Mouse (Mus musculus): ENCODE measurements at regions not wholly inside any gene's neighbourhood (a gene's known extent, or its start where the extent isn't known, plus 50 kb on each side); places are given as distances from the start of the nearest gene placed in this dataset.

DNA sequence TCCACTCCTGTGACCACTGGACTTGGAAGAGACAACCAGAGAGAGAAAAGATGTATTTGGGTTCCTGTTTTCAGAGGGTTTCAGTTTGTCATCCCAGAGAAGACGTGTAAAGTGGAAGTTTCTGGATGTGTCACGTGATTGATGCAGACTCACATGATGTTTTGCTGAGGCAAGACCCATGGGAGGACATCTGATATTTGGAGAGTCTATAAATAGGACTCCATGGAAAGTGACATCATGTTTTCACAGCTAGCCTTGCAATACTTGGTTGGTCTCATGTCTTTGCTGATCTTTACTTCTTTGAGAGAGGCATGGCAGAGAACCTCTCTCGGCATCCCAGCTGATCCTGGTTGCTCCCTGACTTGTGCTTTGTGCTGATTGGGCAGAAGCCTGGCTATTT is 493.8 kb downstream of the Etnk1 start:
- Histone ChIP-seq H3K27me3 (ENCODE audit: control insufficient read depth, insufficient read depth, low read length) (no peaks in the 10 kb centered on the region), H3K4me3 (ENCODE audit: low read depth, low read length) (no peak overlapping the region), H3K36me3 (replicated peaks; ENCODE audit: control insufficient read depth, insufficient read depth, low read depth, low read length) (no peaks in the 10 kb centered on the region), H3K27ac (replicated peaks; ENCODE audit: low read depth, low read length) (no peak overlapping the region), H3K4me2 (ENCODE audit: low read depth, low read length) (no peak overlapping the region), H3K4me1 (ENCODE audit: control insufficient read depth, insufficient read depth, low read length) (no peaks in the 10 kb centered on the region), H3K9me3 (replicated peaks; ENCODE audit: control insufficient read depth, low read length) (no peaks in the 10 kb centered on the region), H3K9ac (replicated peaks; ENCODE audit: low read length) (no peak overlapping the region)
- no peak for ATAC-seq (replicated peaks; ENCODE audit: insufficient number of reproducible peaks, low FRiP score, low TSS enrichment, low read depth)
- no peak for DNase-seq (ENCODE audit: low spot score)
- 78% methylated on average over 3 of the region's 3 CpGs for WGBS

DNA sequence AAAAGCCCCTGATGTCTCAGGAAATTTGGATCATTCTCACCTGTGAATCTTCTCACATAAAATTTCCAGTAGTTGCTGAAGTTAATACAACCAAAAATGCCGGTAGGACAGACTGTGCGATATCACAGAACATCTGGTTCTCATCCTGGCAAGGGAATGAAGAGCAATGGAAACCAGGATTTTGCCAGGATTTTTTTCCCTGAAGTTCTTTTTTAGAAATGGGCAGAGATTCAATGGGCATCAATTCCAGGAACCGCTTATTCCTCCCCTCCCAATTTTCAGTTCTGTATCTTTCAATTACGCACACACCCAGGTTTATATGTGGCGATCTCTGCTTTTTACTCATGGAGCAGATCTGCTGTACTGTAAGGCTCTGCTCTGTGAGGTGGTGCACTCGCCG is 496.3 kb downstream of the Etnk1 start:
- WGBS: 79% methylated on average over 7 of the region's 7 CpGs
- no peaks in the 10 kb centered on the region; the same call in 1 of the 2 replicates for H3K9me3 ChIP-seq (replicated peaks; ENCODE audit: control insufficient read depth, low read length)
- no peak overlapping the region for H3K4me3 ChIP-seq (ENCODE audit: low read depth, low read length)
- no peak overlapping the region for H3K4me2 ChIP-seq (ENCODE audit: low read depth, low read length)
- H3K27ac ChIP-seq (replicated peaks; ENCODE audit: low read depth, low read length): no peak overlapping the region
- DNase-seq (ENCODE audit: low spot score) (no peak), ATAC-seq (replicated peaks; ENCODE audit: insufficient number of reproducible peaks, low FRiP score, low TSS enrichment, low read depth) (no peak)
- no peaks in the 10 kb centered on the region for H3K36me3 ChIP-seq (replicated peaks; ENCODE audit: control insufficient read depth, insufficient read depth, low read depth, low read length)
- no peak overlapping the region for H3K9ac ChIP-seq (replicated peaks; ENCODE audit: low read length)
- no peaks in the 10 kb centered on the region for H3K4me1 ChIP-seq (ENCODE audit: control insufficient read depth, insufficient read depth, low read length)
- H3K27me3 ChIP-seq (ENCODE audit: control insufficient read depth, insufficient read depth, low read length): no peaks in the 10 kb centered on the region

DNA sequence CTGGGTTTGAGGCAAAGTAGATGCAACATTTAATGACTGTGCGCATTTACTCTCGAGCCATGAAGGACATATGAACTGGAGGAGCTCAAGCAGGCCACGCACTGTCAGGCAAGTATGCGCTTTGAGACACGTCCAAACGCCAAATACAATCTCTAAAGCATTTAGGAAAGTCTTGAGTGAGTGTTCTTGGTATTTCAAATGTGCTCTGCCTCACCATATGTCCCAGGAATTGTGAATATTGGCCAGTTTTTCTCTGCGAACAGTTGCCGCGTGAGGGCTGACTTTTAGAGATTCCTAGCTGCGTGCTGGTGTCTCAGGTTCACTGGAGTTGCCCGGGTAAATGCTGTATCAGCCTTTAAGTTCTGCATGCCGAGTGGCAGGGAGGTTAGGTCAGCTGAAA is 498.4 kb downstream of the Etnk1 start:
- H3K27me3 ChIP-seq (ENCODE audit: control insufficient read depth, insufficient read depth, low read length): no peaks in the 10 kb centered on the region
- H3K9ac ChIP-seq (replicated peaks; ENCODE audit: low read length): no peak overlapping the region
- 87% methylated on average over 12 of the region's 12 CpGs for WGBS
- H3K4me3 ChIP-seq (ENCODE audit: low read depth, low read length): no peak overlapping the region
- H3K4me2 ChIP-seq (ENCODE audit: low read depth, low read length): no peak overlapping the region
- no peaks in the 10 kb centered on the region for H3K36me3 ChIP-seq (replicated peaks; ENCODE audit: control insufficient read depth, insufficient read depth, low read depth, low read length)
- H3K4me1 ChIP-seq (ENCODE audit: control insufficient read depth, insufficient read depth, low read length): no peaks in the 10 kb centered on the region
- no peak for ATAC-seq (replicated peaks; ENCODE audit: insufficient number of reproducible peaks, low FRiP score, low TSS enrichment, low read depth)
- H3K27ac ChIP-seq (replicated peaks; ENCODE audit: low read depth, low read length): no peak overlapping the region
- DNase-seq (ENCODE audit: low spot score): no peak
- H3K9me3 ChIP-seq (replicated peaks; ENCODE audit: control insufficient read depth, low read length): no peaks in the 10 kb centered on the region; the same call in 1 of the 2 replicates

DNA sequence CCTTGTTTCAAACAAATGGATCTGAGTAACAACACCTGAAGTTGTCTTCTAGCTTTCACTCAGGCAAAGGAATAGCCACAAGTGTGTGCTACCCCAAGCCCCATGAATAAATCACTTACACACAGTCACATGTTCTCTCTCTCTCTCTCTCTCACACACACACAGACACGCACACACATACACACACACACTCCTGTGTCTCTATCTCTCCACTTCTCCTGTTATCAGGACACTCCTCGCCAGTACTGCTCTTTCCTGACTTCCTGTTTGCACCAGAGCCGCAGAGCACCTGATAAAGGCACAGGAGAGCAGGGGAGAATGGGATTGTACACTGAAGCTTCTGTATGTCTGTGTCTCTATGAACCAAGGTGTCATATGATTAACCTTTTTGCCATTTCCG is 501.5 kb downstream of the Etnk1 start:
- Histone ChIP-seq H3K4me2 (ENCODE audit: low read depth, low read length) (no peak overlapping the region), H3K27ac (replicated peaks; ENCODE audit: low read depth, low read length) (no peak overlapping the region), H3K9me3 (replicated peaks; ENCODE audit: control insufficient read depth, low read length) (no peaks in the 10 kb centered on the region; the same call in 1 of the 2 replicates), H3K4me1 (ENCODE audit: control insufficient read depth, insufficient read depth, low read length) (no peaks in the 10 kb centered on the region), H3K27me3 (ENCODE audit: control insufficient read depth, insufficient read depth, low read length) (no peaks in the 10 kb centered on the region), H3K9ac (replicated peaks; ENCODE audit: low read length) (no peak overlapping the region), H3K4me3 (ENCODE audit: low read depth, low read length) (no peak overlapping the region), H3K36me3 (replicated peaks; ENCODE audit: control insufficient read depth, insufficient read depth, low read depth, low read length) (no peaks in the 10 kb centered on the region)
- no peak for ATAC-seq (replicated peaks; ENCODE audit: insufficient number of reproducible peaks, low FRiP score, low TSS enrichment, low read depth)
- no peak for DNase-seq (ENCODE audit: low spot score)
- WGBS: 88% methylated on average over 4 of the region's 4 CpGs

DNA sequence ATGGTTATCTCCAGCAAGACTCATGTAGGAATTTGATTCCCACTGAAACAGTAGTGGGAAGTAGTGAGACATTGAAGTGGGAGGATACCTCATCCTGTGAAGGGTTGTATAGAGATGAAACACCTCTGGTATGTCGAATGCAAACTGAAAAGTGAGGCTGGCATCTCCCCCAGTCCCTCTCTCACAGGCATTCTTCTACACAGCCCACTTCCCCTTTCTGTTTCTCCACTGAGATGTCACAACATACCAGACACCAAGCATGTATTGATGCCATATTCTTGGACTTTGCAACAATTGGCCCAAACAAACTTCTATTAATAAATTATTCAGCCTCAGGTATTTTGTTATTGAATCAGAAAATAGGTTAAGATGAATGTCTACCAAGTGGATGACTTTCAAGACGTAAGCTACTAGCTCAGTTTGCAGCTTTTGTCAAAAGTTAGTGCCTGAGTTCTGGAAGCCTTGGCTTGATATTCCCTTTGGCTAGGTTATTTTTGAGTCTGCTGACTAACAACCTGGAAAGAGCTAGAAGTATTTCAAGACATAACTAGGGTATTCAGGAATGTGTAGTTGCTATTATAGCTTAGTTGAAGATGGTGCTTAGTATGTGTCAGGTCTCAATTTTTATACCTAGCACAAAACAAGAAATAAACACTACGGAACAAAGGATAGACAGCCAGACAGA is 502.6 kb downstream of the Etnk1 start:
- DNase-seq (ENCODE audit: low spot score) (no peak), ATAC-seq (replicated peaks; ENCODE audit: insufficient number of reproducible peaks, low FRiP score, low TSS enrichment, low read depth) (no peak)
- no peaks in the 10 kb centered on the region for H3K4me1 ChIP-seq (ENCODE audit: control insufficient read depth, insufficient read depth, low read length)
- no peak overlapping the region for H3K4me3 ChIP-seq (ENCODE audit: low read depth, low read length)
- no peak overlapping the region for H3K9ac ChIP-seq (replicated peaks; ENCODE audit: low read length)
- no peak overlapping the region for H3K4me2 ChIP-seq (ENCODE audit: low read depth, low read length)
- 81% methylated on average over 3 of the region's 3 CpGs for WGBS
- no peaks in the 10 kb centered on the region for H3K27me3 ChIP-seq (ENCODE audit: control insufficient read depth, insufficient read depth, low read length)
- no peaks in the 10 kb centered on the region for H3K36me3 ChIP-seq (replicated peaks; ENCODE audit: control insufficient read depth, insufficient read depth, low read depth, low read length)
- H3K9me3 ChIP-seq (replicated peaks; ENCODE audit: control insufficient read depth, low read length): no peaks in the 10 kb centered on the region; the same call in 1 of the 2 replicates
- no peak overlapping the region for H3K27ac ChIP-seq (replicated peaks; ENCODE audit: low read depth, low read length)

DNA sequence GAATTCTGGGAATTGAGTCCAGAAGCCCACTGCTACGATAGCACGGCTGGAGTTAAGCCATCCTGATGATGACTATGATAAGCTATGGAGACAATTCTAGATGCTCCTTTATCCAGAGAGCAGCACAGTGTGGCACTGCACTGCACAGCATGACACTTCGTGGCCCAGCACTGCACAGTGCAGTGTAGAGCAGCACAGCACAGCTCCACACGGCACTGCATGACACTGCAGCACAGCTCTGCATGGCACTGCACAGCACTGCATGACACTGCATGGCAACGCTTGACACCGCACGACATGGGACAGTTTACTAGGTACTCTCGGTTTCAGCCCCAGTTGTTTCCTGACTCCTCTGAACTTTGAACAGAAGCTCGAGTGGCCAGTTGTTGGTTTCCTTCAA is 523.1 kb downstream of the Etnk1 start:
- H3K4me3 ChIP-seq (ENCODE audit: low read depth, low read length): no peak overlapping the region
- H3K4me1 ChIP-seq (ENCODE audit: control insufficient read depth, insufficient read depth, low read length): no peaks in the 10 kb centered on the region
- H3K27ac ChIP-seq (replicated peaks; ENCODE audit: low read depth, low read length): no peak overlapping the region
- H3K9me3 ChIP-seq (replicated peaks; ENCODE audit: control insufficient read depth, low read length): no peaks in the 10 kb centered on the region
- no peaks in the 10 kb centered on the region for H3K36me3 ChIP-seq (replicated peaks; ENCODE audit: control insufficient read depth, insufficient read depth, low read depth, low read length)
- DNase-seq (ENCODE audit: low spot score): no peak
- no peak for ATAC-seq (replicated peaks; ENCODE audit: insufficient number of reproducible peaks, low FRiP score, low TSS enrichment, low read depth)
- no peaks in the 10 kb centered on the region for H3K27me3 ChIP-seq (ENCODE audit: control insufficient read depth, insufficient read depth, low read length)
- H3K9ac ChIP-seq (replicated peaks; ENCODE audit: low read length): no peak overlapping the region
- WGBS: 82% methylated on average over 9 of the region's 9 CpGs
- no peak overlapping the region for H3K4me2 ChIP-seq (ENCODE audit: low read depth, low read length)

DNA sequence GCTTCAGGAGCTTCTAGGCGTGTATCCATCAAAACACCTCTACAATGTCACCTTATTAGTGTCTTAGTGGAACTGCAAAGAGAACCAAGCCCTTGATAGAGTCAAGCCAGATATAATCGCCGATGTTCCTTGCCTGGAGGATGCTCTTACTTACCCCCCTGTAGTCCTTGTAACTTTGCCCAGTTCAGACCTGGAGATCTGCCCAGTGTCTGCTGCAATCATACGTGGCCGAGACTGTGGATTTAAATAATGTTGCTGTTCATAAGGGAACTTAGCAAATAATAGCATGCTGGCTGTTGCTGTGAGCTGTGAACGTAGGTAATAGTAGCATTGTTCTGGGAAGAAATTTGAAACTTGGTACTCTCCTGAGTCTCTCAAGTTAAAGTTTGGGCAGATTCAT is 523.8 kb downstream of the Etnk1 start:
- ATAC-seq (replicated peaks; ENCODE audit: insufficient number of reproducible peaks, low FRiP score, low TSS enrichment, low read depth): no peak

DNA sequence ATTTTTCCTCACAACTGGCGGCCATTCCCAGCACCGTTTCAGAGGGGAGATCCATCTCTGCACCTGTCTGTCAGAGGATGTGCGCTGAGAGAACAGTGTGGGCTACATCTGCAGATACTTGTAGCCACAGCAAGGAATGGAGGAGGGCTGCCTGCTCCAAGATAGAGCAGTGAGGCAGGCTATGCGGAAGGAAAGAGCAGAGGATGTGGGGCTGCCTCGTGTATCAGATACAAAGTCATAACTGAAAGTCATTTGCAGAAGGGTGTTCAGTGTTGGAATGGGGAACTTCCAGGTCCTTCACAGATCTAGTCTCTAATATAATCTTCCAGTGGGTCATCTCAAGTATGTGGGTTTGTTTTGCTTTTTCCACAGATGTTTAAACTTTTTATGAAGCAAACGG is 531.0 kb downstream of the Etnk1 start:
- no peak overlapping the region for H3K4me2 ChIP-seq (ENCODE audit: low read depth, low read length)
- no peak for ATAC-seq (replicated peaks; ENCODE audit: insufficient number of reproducible peaks, low FRiP score, low TSS enrichment, low read depth)
- no peak overlapping the region for H3K4me3 ChIP-seq (ENCODE audit: low read depth, low read length)

More for the DNA sequence above, 523.8 kb downstream of the Etnk1 start:
- H3K9ac ChIP-seq (replicated peaks; ENCODE audit: low read length): no peak overlapping the region
- no peak for DNase-seq (ENCODE audit: low spot score)
- H3K4me2 ChIP-seq (ENCODE audit: low read depth, low read length): no peak overlapping the region
- H3K27me3 ChIP-seq (ENCODE audit: control insufficient read depth, insufficient read depth, low read length): no peaks in the 10 kb centered on the region
- WGBS: 75% methylated on average over 6 of the region's 6 CpGs
- no peaks in the 10 kb centered on the region for H3K4me1 ChIP-seq (ENCODE audit: control insufficient read depth, insufficient read depth, low read length)
- H3K9me3 ChIP-seq (replicated peaks; ENCODE audit: control insufficient read depth, low read length): no peaks in the 10 kb centered on the region
- H3K4me3 ChIP-seq (ENCODE audit: low read depth, low read length): no peak overlapping the region
- H3K36me3 ChIP-seq (replicated peaks; ENCODE audit: control insufficient read depth, insufficient read depth, low read depth, low read length): no peaks in the 10 kb centered on the region
- H3K27ac ChIP-seq (replicated peaks; ENCODE audit: low read depth, low read length): no peak overlapping the region

More for the DNA sequence above, 531.0 kb downstream of the Etnk1 start:
- Histone ChIP-seq H3K36me3 (replicated peaks; ENCODE audit: control insufficient read depth, insufficient read depth, low read depth, low read length) (no peaks in the 10 kb centered on the region), H3K27ac (replicated peaks; ENCODE audit: low read depth, low read length) (no peak overlapping the region), H3K9me3 (replicated peaks; ENCODE audit: control insufficient read depth, low read length) (no peaks in the 10 kb centered on the region), H3K9ac (replicated peaks; ENCODE audit: low read length) (no peak overlapping the region), H3K27me3 (ENCODE audit: control insufficient read depth, insufficient read depth, low read length) (no peaks in the 10 kb centered on the region), H3K4me1 (ENCODE audit: control insufficient read depth, insufficient read depth, low read length) (no peaks in the 10 kb centered on the region)
- 71% methylated on average over 6 of the region's 6 CpGs for WGBS
- no peak for DNase-seq (ENCODE audit: low spot score)

All from embryonic facial prominence, embryonic 11.5 days (tissue).